Mouse (Mus musculus) ES-E14 (cell line): Measurements from ENCODE around the gene Kif13a. TPM values are rescaled to one million over a fixed set of nuclear protein-coding genes. Genes with fewer than 3 reads are reported as not detected.

ENCODE experiments used
- DNase-seq: peaks from one replicate; pipeline ENCODE4 v3.0.0-alpha.2; 2013; ENCODE audit warnings: low read depth, low spot score
- H3K27ac ChIP-seq: 2 replicates; pipeline ENCODE4 v1.5.1; 2012; ENCODE audit warnings: low read depth, mild to moderate bottlenecking, low read length, moderate library complexity, mixed read lengths; ENCODE audit not compliant: poor library complexity, insufficient read depth, severe bottlenecking
- H3K36me3 ChIP-seq: 2 replicates; pipeline ENCODE4 v1.6.1; 2012; ENCODE audit warnings: mild to moderate bottlenecking, low read length, moderate library complexity, mixed read lengths; ENCODE audit not compliant: control insufficient read depth, poor library complexity, insufficient read depth, severe bottlenecking
- H3K4me1 ChIP-seq, 2 experiments: fragments of 150-350 bp in 1 of 2; sonication (generic) in 1 of 2; 2 replicates each; pipeline ENCODE4 v1.6.1; 2012; ENCODE audit warnings: low read length in 2 of 2, mild to moderate bottlenecking in 1 of 2, mixed read lengths in 1 of 2; ENCODE audit not compliant: control insufficient read depth in 2 of 2, insufficient read depth in 2 of 2, poor library complexity in 1 of 2
- H3K4me3 ChIP-seq, 2 experiments: fragments of 150-350 bp in 1 of 2; sonication (generic) in 1 of 2; 2 replicates each; pipeline ENCODE4 v1.5.1; 2012; ENCODE audit warnings: low read length in 2 of 2, low read depth in 1 of 2, mild to moderate bottlenecking in 1 of 2, mixed read lengths in 1 of 2; ENCODE audit not compliant: insufficient read depth in 1 of 2, poor library complexity in 1 of 2, severe bottlenecking in 1 of 2
- H3K9ac ChIP-seq: 2 replicates; pipeline ENCODE4 v1.6.1; 2012; ENCODE audit warnings: low read depth, mild to moderate bottlenecking, low read length, mixed read lengths; ENCODE audit not compliant: poor library complexity, insufficient read depth, severe bottlenecking
- H3K9me3 ChIP-seq: fragments of 150-350 bp; sonication (generic); 2 replicates; pipeline ENCODE4 v1.6.1; 2012; ENCODE audit warnings: low read depth, mild to moderate bottlenecking, low read length; ENCODE audit not compliant: control insufficient read depth, insufficient read depth
- CHD2 ChIP-seq: IDR thresholded peaks from 2 replicates; pipeline ENCODE4 v1.6.1; 2014; ENCODE audit warnings: mild to moderate bottlenecking, low read depth, low read length, inconsistent platforms
- HCFC1 ChIP-seq: IDR thresholded peaks from 2 replicates; pipeline ENCODE4 v1.6.1; 2012; ENCODE audit warnings: low read length, inconsistent platforms, borderline replicate concordance; ENCODE audit not compliant: insufficient read depth
- MAFK ChIP-seq: IDR thresholded peaks from 2 replicates; pipeline ENCODE4 v1.6.1; 2014; ENCODE audit warnings: mild to moderate bottlenecking, low read depth, low read length, inconsistent platforms; ENCODE audit not compliant: insufficient read depth
- ZC3H11A ChIP-seq: IDR thresholded peaks from 2 replicates; pipeline ENCODE4 v1.6.1; 2012; ENCODE audit warnings: low read depth, mild to moderate bottlenecking, inconsistent platforms, low read length, borderline replicate concordance
- ZNF384 ChIP-seq: IDR thresholded peaks from 2 replicates; pipeline ENCODE4 v1.6.1; 2012; ENCODE audit warnings: low read depth, low read length, inconsistent platforms
- in situ Hi-C, 2 experiments: fragments of 600-800 bp; cut with MboI; formaldehyde crosslinking; loops; one replicate each; pipeline ENCODE4 v1.15.1; 2025; ENCODE audit warnings: low sequenced_read_pairs in 2 of 2, inconsistent platforms in 1 of 2; ENCODE audit not compliant: unreplicated experiment in 2 of 2
- total RNA-seq: library from RNA; depleted of rRNA; stranded (reverse); fragments of 300-350 nt; gene quantifications from 2 replicates; pipeline ENCODE4 v1.2.3, GENCODE M21; 2012

Kif13a gene
- total RNA-seq, 1 experiment, result 23.6 TPM

DNA sequence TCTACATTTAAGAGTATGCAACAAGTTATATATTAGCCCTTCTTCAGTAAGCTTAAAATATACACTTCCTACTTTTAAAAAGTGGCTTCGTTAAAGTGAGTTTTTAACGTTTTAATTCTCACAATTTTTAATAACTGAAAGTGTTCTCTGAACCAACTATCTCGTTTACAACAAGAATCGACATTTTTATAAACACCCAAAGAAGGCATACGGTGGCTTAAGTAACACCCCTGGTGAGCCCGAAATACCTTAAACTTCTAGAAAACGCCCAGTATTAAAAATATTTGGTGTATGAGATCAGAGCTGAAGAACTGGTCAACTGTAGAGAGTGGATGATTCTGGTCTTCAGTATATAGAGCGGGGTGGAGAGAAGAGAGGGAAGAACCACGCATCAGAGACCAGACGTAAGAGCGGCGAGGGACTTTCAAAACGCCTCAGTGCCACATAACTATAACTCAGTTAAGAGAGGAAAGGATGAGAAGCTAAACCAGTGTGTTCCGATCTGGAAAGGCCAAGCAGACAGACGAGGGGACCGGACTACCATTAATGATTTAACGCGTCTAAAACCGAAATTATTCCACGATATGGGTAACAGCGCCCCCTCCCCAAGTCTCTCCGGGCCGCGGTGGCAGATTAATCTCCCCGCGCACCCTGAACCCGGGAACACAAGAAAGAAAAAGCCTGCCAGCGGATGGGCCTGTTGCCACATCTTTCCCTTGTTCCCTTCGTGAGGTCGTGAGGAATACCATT lies 203.2 kb downstream of the Kif13a start:
- H3K4me3 ChIP-seq, result peak overlapping the region; percentile 82 to 96
- no peak for DNase-seq
- TF ChIP-seq HCFC1 (no peak), ZNF384 (no peak), MAFK (no peak), ZC3H11A (no peak), CHD2 (no peak)
- in situ Hi-C loops, result no loop called here
- H3K36me3 ChIP-seq, result no peaks in the 10 kb centered on the region
- H3K9ac ChIP-seq, result peak overlapping the region; percentile 98
- peak overlapping the region; percentile 88 for H3K27ac ChIP-seq
- peaks cover 5 to 12% of the 10 kb centered on the region in 2 experiments; a peak in 3 of 4 replicates for H3K4me1 ChIP-seq
- H3K9me3 ChIP-seq, result no peaks in the 10 kb centered on the region

DNA sequence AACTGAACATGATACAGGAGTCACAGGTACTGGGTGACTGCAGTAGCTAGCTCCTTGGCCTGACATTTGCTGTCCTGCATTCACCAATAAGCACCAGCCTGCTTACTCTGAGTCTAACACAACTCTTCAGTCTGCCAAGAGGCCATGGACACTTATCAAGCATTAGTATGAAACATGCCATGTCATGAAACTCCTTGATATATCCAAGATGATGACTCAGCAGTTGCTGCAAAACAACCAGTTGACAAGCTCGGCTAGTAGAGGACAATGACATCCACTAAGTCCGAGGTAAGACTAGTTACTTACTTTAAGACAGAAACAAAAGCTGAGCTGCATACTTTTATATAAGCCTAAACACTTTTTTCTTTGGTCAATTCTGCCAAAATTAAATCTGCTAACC lies 204.4 kb downstream of the Kif13a start:
- in situ Hi-C loops, result no loop called here
- H3K36me3 ChIP-seq, result no peaks in the 10 kb centered on the region
- no peak for DNase-seq
- H3K27ac ChIP-seq, result no peak overlapping the region; the same call in 1 of the 2 replicates
- TF ChIP-seq MAFK, result peak; percentile 94
- TF ChIP-seq CHD2, result no peak
- peak overlapping the region; percentile 25 to 82; a peak in 3 of 4 replicates for H3K4me3 ChIP-seq
- no peak overlapping the region; the same call in 1 of the 2 replicates for H3K9ac ChIP-seq
- no peaks in the 10 kb centered on the region for H3K9me3 ChIP-seq
- H3K4me1 ChIP-seq, result peaks cover 5 to 12% of the 10 kb centered on the region in 2 experiments; a peak in 3 of 4 replicates

DNA sequence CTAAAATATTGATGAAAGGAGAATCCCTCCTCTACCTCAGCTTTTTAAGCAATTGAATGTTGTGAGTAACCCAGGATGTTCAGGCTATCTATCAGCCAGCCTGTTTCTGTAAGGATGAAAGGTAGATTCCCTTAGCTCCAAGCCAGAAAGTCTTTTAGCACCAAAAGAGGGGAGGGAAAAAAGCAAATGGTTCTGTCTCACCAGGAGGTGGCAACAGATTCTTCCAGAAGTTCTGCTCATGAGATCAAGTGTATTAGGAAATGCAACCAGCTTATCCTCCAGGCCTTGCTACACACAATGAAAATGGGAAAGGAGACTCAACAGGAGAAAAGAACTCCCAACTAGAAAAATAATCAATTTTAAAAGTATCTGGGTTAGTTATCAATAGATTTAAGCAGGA lies 205.3 kb downstream of the Kif13a start:
- Histone ChIP-seq H3K9me3 (no peaks in the 10 kb centered on the region), H3K36me3 (no peaks in the 10 kb centered on the region; the same call in 1 of the 2 replicates), H3K4me1 (peaks cover 5 to 12% of the 10 kb centered on the region in 2 experiments; a peak in 3 of 4 replicates), H3K4me3 (no peak overlapping the region; a peak in 1 of 4 replicates), H3K27ac (no peak overlapping the region), H3K9ac (no peak overlapping the region)
- in situ Hi-C loops, result no loop called here
- DNase-seq, result no peak
- TF ChIP-seq MAFK (no peak), ZC3H11A (no peak), ZNF384 (no peak), HCFC1 (no peak), CHD2 (no peak)

DNA sequence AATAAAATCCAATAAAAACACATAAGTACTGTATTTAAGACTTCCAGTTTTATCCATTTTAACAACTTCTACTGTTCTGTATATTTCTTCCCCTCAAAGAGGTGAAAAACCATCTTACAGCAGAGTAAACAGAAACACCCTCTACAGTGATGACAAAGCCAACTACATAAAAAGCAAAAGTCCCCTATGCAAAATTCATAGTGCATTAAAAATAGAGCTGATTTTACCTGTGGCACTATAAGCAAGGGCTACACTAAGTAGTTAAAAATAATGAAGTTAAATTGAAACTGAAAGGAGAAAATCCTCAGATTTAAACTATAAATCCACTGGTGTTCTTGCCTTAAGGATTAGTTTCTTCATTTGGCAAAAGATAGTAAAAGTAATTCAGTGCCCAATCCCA lies 208.7 kb downstream of the Kif13a start:
- Histone ChIP-seq H3K4me1 (peaks cover 13 to 14% of the 10 kb centered on the region in 2 experiments), H3K27ac (no peak overlapping the region), H3K36me3 (peaks cover 2% of the 10 kb centered on the region; the same call in 1 of the 2 replicates), H3K9ac (no peak overlapping the region), H3K9me3 (no peaks in the 10 kb centered on the region), H3K4me3 (no peak overlapping the region)
- no peak for TF ChIP-seq MAFK
- TF ChIP-seq HCFC1, result no peak
- TF ChIP-seq ZNF384, result no peak
- TF ChIP-seq ZC3H11A, result no peak
- TF ChIP-seq CHD2, result no peak
- no peak for DNase-seq
- in situ Hi-C loops, result no loop called here
